Mouse (Mus musculus): ENCODE measurements at regions not wholly inside any gene's neighbourhood (a gene's known extent, or its start where the extent isn't known, plus 50 kb on each side); places are given as distances from the start of the nearest gene placed in this dataset.

DNA sequence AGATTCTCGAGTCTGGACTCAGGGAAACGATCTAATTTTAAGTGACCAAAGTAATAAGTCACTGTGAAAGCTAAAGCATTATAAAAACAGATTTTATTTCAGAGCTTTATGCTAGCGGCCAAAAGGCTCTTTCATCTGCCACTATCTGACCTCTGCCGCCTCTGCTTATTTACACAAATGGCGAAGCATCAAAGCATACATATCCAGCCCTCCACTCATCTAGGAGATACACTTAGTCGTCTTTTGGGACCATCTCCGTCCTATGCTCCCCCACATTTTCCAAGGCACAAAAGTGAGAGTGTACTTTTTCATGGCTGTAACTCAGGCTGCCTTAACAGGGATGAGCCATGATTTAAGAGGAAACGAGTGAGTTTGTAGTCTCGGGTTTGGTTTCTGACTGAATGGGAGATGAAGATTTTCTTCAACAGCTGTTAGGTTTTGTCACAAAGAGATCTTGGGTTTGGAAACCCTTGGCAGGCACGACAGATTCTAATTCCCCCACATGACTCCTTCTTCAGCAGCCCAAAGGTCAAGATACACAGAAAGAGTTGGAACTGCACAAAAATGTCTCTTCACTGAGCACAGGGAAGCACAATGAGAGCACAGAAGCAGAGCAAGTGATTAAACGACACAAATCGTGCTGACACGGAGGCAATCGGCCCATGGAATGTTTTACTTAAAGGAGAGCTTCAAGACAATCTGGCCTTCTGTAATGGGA is 96.7 kb upstream of the Actbl2 start:
- H3K9me3 ChIP-seq (ENCODE audit: control insufficient read depth, insufficient read depth, low read depth, low read length): no peaks in the 10 kb centered on the region
- no peak overlapping the region for H3K9ac ChIP-seq (ENCODE audit: insufficient read depth, low read depth, low read length, poor library complexity, severe bottlenecking)
- no peaks in the 10 kb centered on the region for H3K36me3 ChIP-seq (ENCODE audit: control insufficient read depth, insufficient read depth, low read length, poor library complexity, severe bottlenecking)
- DNase-seq (ENCODE audit: low read depth, low spot score): no peak
- TF ChIP-seq CHD2 (IDR thresholded peaks at IDR 0.05; ENCODE audit: low read depth, low read length) (no peak), HCFC1 (IDR thresholded peaks at IDR 0.05; ENCODE audit: borderline replicate concordance, insufficient read depth, low read length) (no peak), ZNF384 (IDR thresholded peaks at IDR 0.05; ENCODE audit: low read depth, low read length) (no peak), ZC3H11A (IDR thresholded peaks at IDR 0.05; ENCODE audit: borderline replicate concordance, low read depth, low read length) (no peak), MAFK (IDR thresholded peaks at IDR 0.05; ENCODE audit: insufficient read depth, low read depth, low read length) (no peak)
- in situ Hi-C loops (cut with MboI; ENCODE audit: low sequenced_read_pairs in 2 of 2, unreplicated experiment in 2 of 2): no loop called here
- H3K4me3 ChIP-seq (ENCODE audit: insufficient read depth in 1 of 2, low read depth in 1 of 2, low read length in 2 of 2, poor library complexity in 1 of 2, severe bottlenecking in 1 of 2): no peak overlapping the region
- H3K27ac ChIP-seq (ENCODE audit: insufficient read depth, low read depth, low read length, poor library complexity, severe bottlenecking): no peak overlapping the region
- H3K4me1 ChIP-seq (ENCODE audit: control insufficient read depth in 2 of 2, insufficient read depth in 2 of 2, low read length in 2 of 2, poor library complexity in 1 of 2): no peaks in the 10 kb centered on the region

- no peak overlapping the region for H3K4me3 ChIP-seq (ENCODE audit: insufficient read depth in 1 of 2, low read depth in 1 of 2, low read length in 2 of 2, poor library complexity in 1 of 2, severe bottlenecking in 1 of 2)
- no peaks in the 10 kb centered on the region for H3K4me1 ChIP-seq (ENCODE audit: control insufficient read depth in 2 of 2, insufficient read depth in 2 of 2, low read length in 2 of 2, poor library complexity in 1 of 2)
- no peak overlapping the region for H3K27ac ChIP-seq (ENCODE audit: insufficient read depth, low read depth, low read length, poor library complexity, severe bottlenecking)
- in situ Hi-C loops (cut with MboI; ENCODE audit: low sequenced_read_pairs in 2 of 2, unreplicated experiment in 2 of 2): no loop called here
- no peak for DNase-seq (ENCODE audit: low read depth, low spot score)
- no peaks in the 10 kb centered on the region for H3K9me3 ChIP-seq (ENCODE audit: control insufficient read depth, insufficient read depth, low read depth, low read length)
- H3K36me3 ChIP-seq (ENCODE audit: control insufficient read depth, insufficient read depth, low read length, poor library complexity, severe bottlenecking): no peaks in the 10 kb centered on the region
- TF ChIP-seq ZNF384 (IDR thresholded peaks at IDR 0.05; ENCODE audit: low read depth, low read length) (no peak), MAFK (IDR thresholded peaks at IDR 0.05; ENCODE audit: insufficient read depth, low read depth, low read length) (no peak)
- H3K9ac ChIP-seq (ENCODE audit: insufficient read depth, low read depth, low read length, poor library complexity, severe bottlenecking): no peak overlapping the region
Measured at GRCm38 (mm10) chr13:111159498-111159897, 95.3 kb upstream of the Actbl2 start.

DNA sequence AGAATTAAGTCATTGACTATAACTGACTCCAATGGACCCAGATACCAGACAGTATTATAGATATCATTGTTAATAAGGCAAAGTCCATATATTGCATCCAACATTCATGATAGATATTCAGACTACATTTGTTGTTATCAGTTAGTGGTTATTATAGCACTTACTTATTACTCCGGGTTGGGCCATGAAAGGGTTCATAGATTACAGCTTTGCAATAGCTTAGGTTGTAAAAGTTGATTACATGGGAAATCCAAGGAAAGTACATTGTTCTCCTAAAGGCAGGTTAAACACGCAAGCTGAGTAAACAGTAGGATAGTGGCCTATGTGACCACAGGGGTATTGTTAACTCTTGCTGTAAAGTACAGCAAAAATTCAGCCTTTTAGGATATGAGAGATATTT is 89.3 kb upstream of the Actbl2 start:
- no peak overlapping the region for H3K27ac ChIP-seq (ENCODE audit: insufficient read depth, low read depth, low read length, poor library complexity, severe bottlenecking)
- H3K4me3 ChIP-seq (ENCODE audit: insufficient read depth in 1 of 2, low read depth in 1 of 2, low read length in 2 of 2, poor library complexity in 1 of 2, severe bottlenecking in 1 of 2): no peak overlapping the region
- no peak overlapping the region for H3K9ac ChIP-seq (ENCODE audit: insufficient read depth, low read depth, low read length, poor library complexity, severe bottlenecking)
- TF ChIP-seq HCFC1 (IDR thresholded peaks at IDR 0.05; ENCODE audit: borderline replicate concordance, insufficient read depth, low read length): no peak
- no peak for TF ChIP-seq MAFK (IDR thresholded peaks at IDR 0.05; ENCODE audit: insufficient read depth, low read depth, low read length)
- no peak for TF ChIP-seq ZNF384 (IDR thresholded peaks at IDR 0.05; ENCODE audit: low read depth, low read length)
- TF ChIP-seq ZC3H11A (IDR thresholded peaks at IDR 0.05; ENCODE audit: borderline replicate concordance, low read depth, low read length): no peak
- no peak for TF ChIP-seq CHD2 (IDR thresholded peaks at IDR 0.05; ENCODE audit: low read depth, low read length)
- in situ Hi-C loops (cut with MboI; ENCODE audit: low sequenced_read_pairs in 2 of 2, unreplicated experiment in 2 of 2): no loop called here
- H3K36me3 ChIP-seq (ENCODE audit: control insufficient read depth, insufficient read depth, low read length, poor library complexity, severe bottlenecking): no peaks in the 10 kb centered on the region
- H3K4me1 ChIP-seq (ENCODE audit: control insufficient read depth in 2 of 2, insufficient read depth in 2 of 2, low read length in 2 of 2, poor library complexity in 1 of 2): no peaks in the 10 kb centered on the region
- DNase-seq (ENCODE audit: low read depth, low spot score): no peak
- no peaks in the 10 kb centered on the region for H3K9me3 ChIP-seq (ENCODE audit: control insufficient read depth, insufficient read depth, low read depth, low read length)

GRCm38 (mm10) chr13:111170269-111171165 is 84.3 kb upstream of the Actbl2 start:
- Histone ChIP-seq H3K9ac (ENCODE audit: insufficient read depth, low read depth, low read length, poor library complexity, severe bottlenecking) (no peak overlapping the region), H3K9me3 (ENCODE audit: control insufficient read depth, insufficient read depth, low read depth, low read length) (no peaks in the 10 kb centered on the region), H3K4me3 (ENCODE audit: insufficient read depth in 1 of 2, low read depth in 1 of 2, low read length in 2 of 2, poor library complexity in 1 of 2, severe bottlenecking in 1 of 2) (no peak overlapping the region), H3K27ac (ENCODE audit: insufficient read depth, low read depth, low read length, poor library complexity, severe bottlenecking) (no peak overlapping the region), H3K4me1 (ENCODE audit: control insufficient read depth in 2 of 2, insufficient read depth in 2 of 2, low read length in 2 of 2, poor library complexity in 1 of 2) (no peaks in the 10 kb centered on the region), H3K36me3 (ENCODE audit: control insufficient read depth, insufficient read depth, low read length, poor library complexity, severe bottlenecking) (no peaks in the 10 kb centered on the region)
- in situ Hi-C loops (cut with MboI; ENCODE audit: low sequenced_read_pairs in 2 of 2, unreplicated experiment in 2 of 2): no loop called here
- no peak for DNase-seq (ENCODE audit: low read depth, low spot score)
- TF ChIP-seq ZC3H11A (IDR thresholded peaks at IDR 0.05; ENCODE audit: borderline replicate concordance, low read depth, low read length) (no peak), HCFC1 (IDR thresholded peaks at IDR 0.05; ENCODE audit: borderline replicate concordance, insufficient read depth, low read length) (no peak), ZNF384 (IDR thresholded peaks at IDR 0.05; ENCODE audit: low read depth, low read length) (no peak), CHD2 (IDR thresholded peaks at IDR 0.05; ENCODE audit: low read depth, low read length) (no peak), MAFK (IDR thresholded peaks at IDR 0.05; ENCODE audit: insufficient read depth, low read depth, low read length) (no peak)

All from ES-E14 (cell line).